Mouse (Mus musculus) ovary, adult 18-20 months (tissue): ENCODE results near the gene Gm12216.
"Not testable (repeated sequence)": the region's sequence is repeated elsewhere in the genome, so short reads cannot be mapped to it uniquely, and the experiment has no call there.

Experiments
- DNase-seq: peaks from one replicate; pipeline ENCODE4 v3.0.0; 2022; ENCODE audit warnings: low spot score, mixed read lengths

Gm12216 gene

GRCm38 (mm10) chr11:53873909-53874704, 15.1 kb upstream of the Gm12216 start:
- peak; percentile 15 for DNase-seq

- peak; percentile 50 for DNase-seq
Observed at GRCm38 (mm10) chr11:53871786-53872507, 12.9 kb upstream of the Gm12216 start.

GRCm38 (mm10) chr11:53869172-53869571, 10.1 kb upstream of the Gm12216 start:
- DNase-seq, result no peak

GRCm38 (mm10) chr11:53868323-53868722, 9.3 kb upstream of the Gm12216 start:
- not testable (repeated sequence) for DNase-seq

- not testable (repeated sequence) for DNase-seq
Observed at GRCm38 (mm10) chr11:53864724-53865310, 5.8 kb upstream of the Gm12216 start.

GRCm38 (mm10) chr11:53860944-53861343, 1.9 kb upstream of the Gm12216 start:
- DNase-seq, result not testable (repeated sequence)

- no peak for DNase-seq
Observed at GRCm38 (mm10) chr11:53858058-53858760, 847 bp downstream of the Gm12216 start.

GRCm38 (mm10) chr11:53853665-53854064, 5.4 kb downstream of the Gm12216 start:
- DNase-seq, result no peak

- no peak for DNase-seq
Observed at GRCm38 (mm10) chr11:53851795-53852194, 7.3 kb downstream of the Gm12216 start.

- DNase-seq, result peak; percentile 67
Observed at GRCm38 (mm10) chr11:53849588-53850320, 9.3 kb downstream of the Gm12216 start.

GRCm38 (mm10) chr11:53845680-53846079, 13.4 kb downstream of the Gm12216 start:
- no peak for DNase-seq

GRCm38 (mm10) chr11:53843106-53843505, 15.9 kb downstream of the Gm12216 start:
- no peak for DNase-seq

GRCm38 (mm10) chr11:53842161-53842581, 16.9 kb downstream of the Gm12216 start:
- no peak for DNase-seq

- DNase-seq, result no peak
Observed at GRCm38 (mm10) chr11:53841514-53841913, 17.5 kb downstream of the Gm12216 start.

GRCm38 (mm10) chr11:53839663-53840642, 19.1 kb downstream of the Gm12216 start:
- no peak for DNase-seq

GRCm38 (mm10) chr11:53839147-53839546, 19.9 kb downstream of the Gm12216 start:
- DNase-seq, result no peak

GRCm38 (mm10) chr11:53837731-53838130, 21.3 kb downstream of the Gm12216 start:
- DNase-seq, result no peak

GRCm38 (mm10) chr11:53835379-53836010, 23.6 kb downstream of the Gm12216 start:
- no peak for DNase-seq

- DNase-seq, result no peak
Observed at GRCm38 (mm10) chr11:53825409-53825808, 33.6 kb downstream of the Gm12216 start.

GRCm38 (mm10) chr11:53821945-53822338, 37.1 kb downstream of the Gm12216 start:
- DNase-seq, result no peak
